Mouse (Mus musculus): ENCODE results near the gene Tor4a. TPM values are rescaled to one million over a fixed set of nuclear protein-coding genes. Genes with fewer than 3 reads are reported as not detected.

Tor4a gene
- polyA plus RNA-seq, 1 experiment from 2014 or later = 12.8 TPM

DNA sequence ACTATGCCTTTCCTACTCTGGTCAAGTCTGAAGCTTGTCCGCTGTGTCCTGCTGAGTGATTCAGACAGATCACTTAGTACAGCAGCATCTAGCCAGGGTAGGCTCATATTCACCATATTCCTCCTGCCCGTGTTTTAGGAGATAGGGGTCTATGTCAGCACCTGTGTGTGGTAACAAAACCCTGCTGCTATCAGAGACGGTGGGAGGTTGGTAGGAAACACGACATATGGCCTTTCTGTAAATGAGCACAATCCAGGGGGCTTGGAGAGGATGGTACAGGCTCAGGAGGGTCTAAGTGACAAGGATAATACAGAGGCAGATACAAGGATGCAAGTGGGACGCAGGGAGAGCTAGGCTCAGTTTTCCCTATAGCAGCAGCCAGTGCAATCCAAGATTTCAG is 32.9 kb upstream of the Tor4a start:
- 83% methylated on average over 5 of the region's 5 CpGs for WGBS
- Histone ChIP-seq H3K9ac (replicated peaks; ENCODE audit: low read depth, low read length) (no peak overlapping the region), H3K4me1 (ENCODE audit: control insufficient read depth, insufficient read depth, low read length) (peaks cover 5% of the 10 kb centered on the region; the same call in 1 of the 2 replicates), H3K4me3 (ENCODE audit: low read depth, low read length) (no peak overlapping the region), H3K36me3 (ENCODE audit: control insufficient read depth, insufficient read depth, low read length) (no peaks in the 10 kb centered on the region), H3K9me3 (ENCODE audit: control insufficient read depth, low read depth, low read length) (no peaks in the 10 kb centered on the region), H3K27me3 (ENCODE audit: control insufficient read depth, insufficient read depth, low read length) (no peaks in the 10 kb centered on the region), H3K4me2 (replicated peaks; ENCODE audit: low read depth, low read length) (no peak overlapping the region), H3K27ac (ENCODE audit: low read length) (no peak overlapping the region)
- ATAC-seq (ENCODE audit: insufficient number of reproducible peaks, insufficient read depth, low FRiP score, low read depth) = no peak

DNA sequence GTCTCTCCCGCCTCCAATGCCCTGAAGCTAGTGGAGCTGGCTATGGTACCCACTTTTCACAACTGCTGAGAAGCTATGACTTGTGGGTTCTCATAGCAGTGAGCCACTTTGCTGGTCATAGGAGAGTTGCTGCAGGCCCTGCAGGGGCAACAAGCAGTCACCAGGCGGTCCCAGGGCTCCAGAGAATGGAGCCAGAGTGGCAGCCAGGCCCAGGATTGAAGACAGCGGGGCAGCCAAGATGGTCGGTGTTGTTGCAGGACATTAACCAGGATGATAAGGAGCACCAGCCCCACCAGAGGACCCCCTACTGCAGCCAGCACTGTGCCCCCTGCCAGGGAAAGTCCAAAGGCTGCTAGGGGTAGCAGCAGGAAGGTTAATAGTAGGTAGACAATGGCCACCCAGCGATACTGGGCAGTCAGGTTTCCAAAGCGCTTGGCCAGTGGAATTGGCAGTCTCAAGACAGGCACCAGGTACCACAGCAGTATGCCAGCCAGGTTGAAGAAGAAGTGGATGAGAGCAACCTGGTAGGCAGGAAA is 32.4 kb upstream of the Tor4a start:
- Histone ChIP-seq H3K9me3 (ENCODE audit: control insufficient read depth, low read depth, low read length) (no peaks in the 10 kb centered on the region), H3K4me1 (ENCODE audit: control insufficient read depth, insufficient read depth, low read length) (peaks cover 5% of the 10 kb centered on the region; the same call in 1 of the 2 replicates), H3K27ac (ENCODE audit: low read length) (no peak overlapping the region), H3K4me2 (replicated peaks; ENCODE audit: low read depth, low read length) (no peak overlapping the region; the same call in 1 of the 2 replicates), H3K27me3 (ENCODE audit: control insufficient read depth, insufficient read depth, low read length) (no peaks in the 10 kb centered on the region), H3K9ac (replicated peaks; ENCODE audit: low read depth, low read length) (no peak overlapping the region), H3K36me3 (ENCODE audit: control insufficient read depth, insufficient read depth, low read length) (no peaks in the 10 kb centered on the region), H3K4me3 (ENCODE audit: low read depth, low read length) (no peak overlapping the region)
- ATAC-seq (ENCODE audit: insufficient number of reproducible peaks, insufficient read depth, low FRiP score, low read depth) = no peak
- WGBS = 73% methylated on average over 6 of the region's 6 CpGs

GRCm38 (mm10) chr2:25228431-25228889 is 31.8 kb upstream of the Tor4a start:
- under 1% methylated on average over 7 of the region's 7 CpGs for WGBS

DNA sequence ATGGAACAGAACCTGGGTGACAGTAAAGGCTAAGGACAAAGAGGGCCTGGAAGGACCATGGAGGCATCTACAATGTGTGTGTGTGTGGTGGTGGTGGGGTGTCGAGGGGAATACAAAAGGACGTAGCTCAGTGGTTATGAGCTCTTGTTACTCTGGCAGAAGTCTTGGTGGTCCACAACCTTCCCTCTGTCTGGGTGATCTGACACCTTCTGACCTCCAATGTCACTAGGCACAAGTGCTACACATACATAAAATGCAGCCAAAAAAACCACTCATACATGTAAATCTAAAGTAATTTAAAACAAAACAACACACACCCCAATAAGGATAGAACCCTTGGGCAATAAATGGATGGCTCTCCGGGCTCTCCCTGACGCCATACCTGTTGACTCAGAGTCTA is 30.7 kb upstream of the Tor4a start:
- 96% methylated on average over 4 of the region's 4 CpGs for WGBS
- no peak overlapping the region for H3K9ac ChIP-seq (replicated peaks; ENCODE audit: low read depth, low read length)
- peaks cover 8% of the 10 kb centered on the region; the same call in 1 of the 2 replicates for H3K4me1 ChIP-seq (ENCODE audit: control insufficient read depth, insufficient read depth, low read length)
- H3K4me3 ChIP-seq (ENCODE audit: low read depth, low read length) = no peak overlapping the region
- no peak for ATAC-seq (ENCODE audit: insufficient number of reproducible peaks, insufficient read depth, low FRiP score, low read depth)
- H3K9me3 ChIP-seq (ENCODE audit: control insufficient read depth, low read depth, low read length) = no peaks in the 10 kb centered on the region
- H3K4me2 ChIP-seq (replicated peaks; ENCODE audit: low read depth, low read length) = no peak overlapping the region
- no peaks in the 10 kb centered on the region for H3K36me3 ChIP-seq (ENCODE audit: control insufficient read depth, insufficient read depth, low read length)
- H3K27me3 ChIP-seq (ENCODE audit: control insufficient read depth, insufficient read depth, low read length) = no peaks in the 10 kb centered on the region
- no peak overlapping the region for H3K27ac ChIP-seq (ENCODE audit: low read length)

More at GRCm38 (mm10) chr2:25228431-25228889, 31.8 kb upstream of the Tor4a start:
- Histone ChIP-seq H3K4me1 (ENCODE audit: control insufficient read depth, insufficient read depth, low read length) (peaks cover 6% of the 10 kb centered on the region; the same call in 1 of the 2 replicates), H3K9ac (replicated peaks; ENCODE audit: low read depth, low read length) (no peak overlapping the region), H3K27ac (ENCODE audit: low read length) (no peak overlapping the region), H3K4me3 (ENCODE audit: low read depth, low read length) (peak overlapping the region; percentile 9; the same call in 1 of the 2 replicates), H3K9me3 (ENCODE audit: control insufficient read depth, low read depth, low read length) (no peaks in the 10 kb centered on the region), H3K27me3 (ENCODE audit: control insufficient read depth, insufficient read depth, low read length) (no peaks in the 10 kb centered on the region), H3K36me3 (ENCODE audit: control insufficient read depth, insufficient read depth, low read length) (no peaks in the 10 kb centered on the region), H3K4me2 (replicated peaks; ENCODE audit: low read depth, low read length) (peak overlapping the region; percentile 23)
- no peak for ATAC-seq (ENCODE audit: insufficient number of reproducible peaks, insufficient read depth, low FRiP score, low read depth)

GRCm38 (mm10) chr2:25226864-25227263 is 30.2 kb upstream of the Tor4a start:
- H3K4me3 ChIP-seq (ENCODE audit: low read depth, low read length) = no peak overlapping the region
- H3K9ac ChIP-seq (replicated peaks; ENCODE audit: low read depth, low read length) = no peak overlapping the region
- 87% methylated on average over 5 of the region's 5 CpGs for WGBS
- no peaks in the 10 kb centered on the region for H3K27me3 ChIP-seq (ENCODE audit: control insufficient read depth, insufficient read depth, low read length)
- no peak overlapping the region for H3K4me2 ChIP-seq (replicated peaks; ENCODE audit: low read depth, low read length)
- H3K9me3 ChIP-seq (ENCODE audit: control insufficient read depth, low read depth, low read length) = no peaks in the 10 kb centered on the region
- 0 out of 2 replicates have a peak overlapping the region, but pooled peaks have one; percentile 3 for H3K27ac ChIP-seq (ENCODE audit: low read length)
- peaks cover 1% of the 10 kb centered on the region; the same call in 1 of the 2 replicates for H3K36me3 ChIP-seq (ENCODE audit: control insufficient read depth, insufficient read depth, low read length)
- no peak for ATAC-seq (ENCODE audit: insufficient number of reproducible peaks, insufficient read depth, low FRiP score, low read depth)
- H3K4me1 ChIP-seq (ENCODE audit: control insufficient read depth, insufficient read depth, low read length) = peaks cover 8% of the 10 kb centered on the region; the same call in 1 of the 2 replicates

DNA sequence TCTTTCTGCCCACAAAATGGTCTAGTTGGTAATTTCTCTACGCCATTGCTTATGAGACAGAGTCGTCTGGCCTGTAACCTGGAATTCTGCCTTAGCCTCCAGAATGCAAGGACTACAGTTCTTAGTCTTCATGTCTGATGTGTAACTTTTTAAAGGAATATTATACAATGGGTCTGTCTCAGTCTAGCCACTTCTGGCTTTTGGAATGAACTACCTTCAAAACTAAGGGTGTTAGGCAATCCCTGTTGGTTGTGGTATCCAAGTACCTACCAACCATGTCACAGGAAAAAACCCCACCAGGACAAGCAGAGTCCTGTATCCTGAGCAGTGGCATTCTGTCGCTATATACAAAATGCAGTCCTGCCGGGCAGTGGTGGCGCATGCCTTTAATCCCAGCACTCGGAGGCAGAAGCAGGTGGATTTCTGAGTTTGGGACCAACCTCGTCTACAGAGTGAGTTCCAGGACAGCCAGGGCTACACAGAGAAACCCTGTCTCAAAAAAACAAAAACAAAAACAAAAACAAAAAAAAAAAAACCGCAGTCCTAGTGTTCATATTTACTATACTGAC is 29.2 kb upstream of the Tor4a start:
- 72% methylated on average over 8 of the region's 8 CpGs for WGBS
- H3K4me3 ChIP-seq (ENCODE audit: low read depth, low read length) = peak overlapping the region; percentile 40; the same call in 1 of the 2 replicates
- peaks cover 6% of the 10 kb centered on the region for H3K36me3 ChIP-seq (ENCODE audit: control insufficient read depth, insufficient read depth, low read length)
- H3K4me1 ChIP-seq (ENCODE audit: control insufficient read depth, insufficient read depth, low read length) = peaks cover 8% of the 10 kb centered on the region; the same call in 1 of the 2 replicates
- no peak for ATAC-seq (ENCODE audit: insufficient number of reproducible peaks, insufficient read depth, low FRiP score, low read depth)
- no peak overlapping the region for H3K9ac ChIP-seq (replicated peaks; ENCODE audit: low read depth, low read length)
- no peaks in the 10 kb centered on the region for H3K9me3 ChIP-seq (ENCODE audit: control insufficient read depth, low read depth, low read length)
- no peaks in the 10 kb centered on the region for H3K27me3 ChIP-seq (ENCODE audit: control insufficient read depth, insufficient read depth, low read length)
- peak overlapping the region; percentile 97 for H3K27ac ChIP-seq (ENCODE audit: low read length)
- peak overlapping the region; percentile 56 for H3K4me2 ChIP-seq (replicated peaks; ENCODE audit: low read depth, low read length)

- H3K27me3 ChIP-seq (ENCODE audit: control insufficient read depth, insufficient read depth, low read length) = no peaks in the 10 kb centered on the region
Measured at GRCm38 (mm10) chr2:25224766-25225752, 28.4 kb upstream of the Tor4a start.

DNA sequence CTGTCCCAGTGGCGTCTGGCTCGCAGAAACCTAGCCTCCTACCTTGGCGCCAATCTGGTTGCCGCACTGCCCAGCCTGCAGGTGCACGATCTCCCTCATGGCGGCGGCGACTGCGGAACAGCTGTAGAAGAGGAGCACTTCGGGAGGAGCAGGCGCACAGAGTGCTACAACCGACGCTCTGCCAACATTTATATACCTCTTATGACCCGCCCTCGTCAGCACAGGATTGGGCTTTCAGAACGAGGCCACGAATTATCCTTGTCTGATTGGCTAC is 27.7 kb upstream of the Tor4a start, which contains the start of gene Tubb4b:
Gene Tubb4b (minus strand): TSS at position 211 of the 274 bp plus-strand sequence.
- Histone ChIP-seq H3K9me3 (ENCODE audit: control insufficient read depth, low read depth, low read length) (no peaks in the 10 kb centered on the region), H3K36me3 (ENCODE audit: control insufficient read depth, insufficient read depth, low read length) (peaks cover 6% of the 10 kb centered on the region), H3K9ac (replicated peaks; ENCODE audit: low read depth, low read length) (peak within 1 kb of the TSS; percentile 82), H3K4me2 (replicated peaks; ENCODE audit: low read depth, low read length) (peak within 1 kb of the TSS; percentile 89), H3K27me3 (ENCODE audit: control insufficient read depth, insufficient read depth, low read length) (no peaks in the 10 kb centered on the region), H3K4me3 (ENCODE audit: low read depth, low read length) (peak within 1 kb of the TSS; percentile 89), H3K4me1 (ENCODE audit: control insufficient read depth, insufficient read depth, low read length) (peaks cover 8% of the 10 kb centered on the region; the same call in 1 of the 2 replicates), H3K27ac (ENCODE audit: low read length) (peak within 1 kb of the TSS; percentile 97)
- ATAC-seq (ENCODE audit: insufficient number of reproducible peaks, insufficient read depth, low FRiP score, low read depth) = no peak
- WGBS = 0% methylated on average over 17 of the region's 17 CpGs

More at GRCm38 (mm10) chr2:25224766-25225752, 28.4 kb upstream of the Tor4a start:
- Histone ChIP-seq H3K9ac (replicated peaks; ENCODE audit: low read depth, low read length) (peak overlapping the region; percentile 36; the same call in 1 of the 2 replicates), H3K4me2 (replicated peaks; ENCODE audit: low read depth, low read length) (peak overlapping the region; percentile 56), H3K36me3 (ENCODE audit: control insufficient read depth, insufficient read depth, low read length) (peaks cover 6% of the 10 kb centered on the region), H3K27ac (ENCODE audit: low read length) (peak overlapping the region; percentile 97), H3K4me1 (ENCODE audit: control insufficient read depth, insufficient read depth, low read length) (peaks cover 8% of the 10 kb centered on the region; the same call in 1 of the 2 replicates), H3K4me3 (ENCODE audit: low read depth, low read length) (peak overlapping the region; percentile 89), H3K9me3 (ENCODE audit: control insufficient read depth, low read depth, low read length) (no peaks in the 10 kb centered on the region)
- peak; percentile 95 for ATAC-seq (ENCODE audit: insufficient number of reproducible peaks, insufficient read depth, low FRiP score, low read depth)
- 2% methylated on average over 41 of the region's 41 CpGs for WGBS
